Mouse (Mus musculus) right cerebral cortex, adult 18-20 months (tissue): ENCODE data around the gene Gstcd.
A peak's percentile ranks its signal among the peaks of the same experiment; 100 is the strongest.

ENCODE experiments used
- DNase-seq: peaks from one replicate; pipeline ENCODE4 v3.0.0; 2022; ENCODE audit warnings: mixed read lengths

Gstcd gene

DNA sequence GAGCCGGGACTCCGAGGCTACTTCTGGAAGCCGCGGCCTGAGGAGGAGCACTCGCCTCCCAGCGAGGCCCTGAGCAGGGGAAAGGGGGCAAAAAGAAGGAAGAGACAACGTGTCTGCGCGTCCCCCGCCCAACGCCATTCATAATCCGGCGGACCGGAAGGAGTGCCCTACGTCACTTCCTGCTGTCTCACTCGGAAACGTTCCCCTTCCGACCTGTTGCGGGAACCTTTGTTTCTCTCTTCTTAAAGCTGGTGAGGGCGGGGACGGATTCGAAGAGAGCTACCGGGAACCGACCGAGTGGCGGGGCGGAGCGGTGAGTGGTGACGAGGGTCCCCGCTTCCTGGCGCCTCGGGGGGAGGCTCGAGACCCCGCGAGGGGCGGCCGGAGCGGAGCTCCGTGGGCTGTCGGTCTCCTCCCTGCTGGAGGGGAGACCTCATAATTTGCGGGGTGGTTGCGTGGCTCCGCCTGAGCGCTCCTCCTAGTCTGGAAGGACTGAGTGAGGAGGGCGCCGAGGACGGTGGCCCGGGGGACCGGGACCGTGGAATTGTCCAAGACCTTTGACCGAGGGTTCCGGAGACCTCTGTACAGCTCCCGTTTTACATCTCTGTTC lies at the start of gene Gstcd, which contains the start of gene Ints12:
TSS of gene Gstcd (minus strand) at position 370 of the 610 bp plus-strand sequence.
TSS of gene Ints12 (plus strand) at position 177 of the 610 bp plus-strand sequence.
- peak; percentile 94 for DNase-seq

DNA sequence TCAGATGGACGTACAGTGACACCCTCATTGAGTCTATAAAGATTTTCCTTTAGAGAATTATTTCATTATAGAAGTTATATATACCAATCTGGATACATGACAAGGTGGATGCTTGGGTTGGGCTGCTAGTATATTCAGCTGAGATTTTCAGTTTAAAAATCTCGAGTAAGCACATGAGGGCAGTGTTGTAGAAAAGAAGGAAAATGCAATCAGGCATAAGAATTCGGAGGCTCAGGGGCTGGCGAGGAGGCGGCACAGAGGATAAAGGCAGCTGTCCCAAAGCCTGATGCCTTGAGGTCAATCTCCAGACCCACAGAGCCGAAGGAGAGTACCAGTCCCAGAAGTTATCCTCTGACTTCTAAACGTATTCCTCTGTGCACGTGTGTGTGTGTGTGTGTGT lies 40.8 kb upstream of the Gstcd start:
- DNase-seq, result no peak

DNA sequence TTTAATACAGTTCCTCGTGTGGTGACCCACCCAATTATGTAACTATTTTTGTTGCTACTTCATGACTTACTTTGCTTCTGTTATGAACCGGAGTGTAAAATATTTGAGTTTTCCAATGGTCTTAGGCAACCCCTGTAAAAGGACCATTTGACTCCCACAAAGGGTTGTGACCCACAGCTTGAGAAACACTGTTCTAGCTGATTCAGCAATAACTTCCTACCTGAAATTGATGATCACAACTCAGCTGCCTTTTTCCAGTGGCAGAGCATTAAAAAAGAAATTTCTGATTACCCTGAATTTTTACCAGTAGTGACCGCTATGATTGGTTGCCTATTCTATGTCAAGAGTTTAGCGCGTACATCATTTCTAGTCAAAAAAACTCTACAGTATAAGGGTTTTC lies 39.5 kb upstream of the Gstcd start:
- no peak for DNase-seq

DNA sequence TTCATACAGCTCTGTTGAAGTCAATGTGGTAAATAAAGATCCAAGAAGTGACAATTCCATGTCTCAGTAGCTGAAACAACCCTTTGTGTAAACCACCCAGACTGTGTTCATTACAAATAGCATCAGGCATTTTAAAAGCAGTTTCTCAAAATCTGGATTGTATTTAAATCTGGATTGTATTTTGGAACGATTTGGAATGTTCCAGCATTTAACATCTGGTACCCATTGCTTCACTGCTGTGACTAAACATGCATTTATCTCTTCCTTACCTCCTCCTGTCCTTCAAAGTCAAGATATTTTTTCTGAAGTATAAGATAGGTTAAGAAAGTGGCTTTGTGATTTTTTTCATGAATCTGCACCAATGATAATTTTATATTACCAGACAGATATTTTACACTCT lies 21.4 kb upstream of the Gstcd start:
- no peak for DNase-seq

DNA sequence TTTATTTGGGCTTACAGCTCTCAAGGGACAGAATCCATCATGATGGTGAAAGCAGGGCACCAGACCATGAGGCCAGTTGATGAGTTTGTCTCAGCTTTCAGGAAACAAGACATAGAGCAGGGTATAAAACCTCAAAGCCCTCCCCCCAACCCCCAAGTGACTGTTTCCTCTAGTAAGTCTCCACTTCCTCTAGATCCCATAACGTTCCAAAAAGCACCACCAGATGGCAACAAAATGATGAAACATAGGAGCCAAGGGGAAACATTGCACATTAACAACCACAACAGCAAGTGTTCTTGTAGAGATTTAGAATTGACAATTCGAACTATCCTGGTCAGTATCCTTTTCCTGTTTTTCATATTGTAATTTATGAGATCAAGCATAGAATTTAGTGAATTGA lies 19.9 kb upstream of the Gstcd start:
- DNase-seq, result peak; percentile 23

DNA sequence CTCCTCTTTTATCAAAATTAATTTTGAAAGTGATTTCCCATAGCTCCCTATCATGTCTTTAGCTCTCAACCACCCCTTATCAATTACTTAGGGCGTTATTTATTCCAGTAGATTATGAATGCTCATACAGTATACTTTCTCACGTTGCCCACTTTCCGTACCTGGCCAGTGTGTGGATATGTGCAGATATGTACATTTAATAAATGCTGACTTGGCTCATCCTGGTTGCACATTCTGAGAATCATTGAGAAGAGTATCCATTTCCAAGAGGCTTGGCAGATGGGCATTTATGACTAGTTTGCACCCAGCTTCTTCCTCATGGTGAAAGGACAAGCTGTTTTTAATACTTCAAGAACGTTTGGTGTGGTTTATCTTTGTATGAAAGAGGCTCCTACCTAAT lies 18.0 kb upstream of the Gstcd start:
- DNase-seq, result no peak

DNA sequence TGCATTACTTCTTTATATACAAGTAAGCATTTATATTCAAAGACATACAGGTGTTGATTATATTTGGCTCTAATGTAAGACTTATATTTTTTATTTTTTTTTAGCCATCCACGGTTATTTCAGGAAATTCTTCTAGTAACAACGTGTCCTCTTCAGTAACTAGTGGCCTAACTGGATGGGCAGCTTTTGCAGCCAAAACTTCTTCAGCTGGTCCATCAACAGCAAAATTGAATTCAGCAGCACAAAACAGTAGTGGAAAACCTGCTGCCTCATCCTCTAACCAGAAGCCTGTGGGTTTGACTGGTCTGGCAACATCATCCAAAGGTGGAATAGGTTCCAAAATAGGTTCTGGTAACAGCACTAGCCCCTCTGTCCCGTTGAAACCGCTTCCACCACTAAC lies 16.9 kb upstream of the Gstcd start:
- DNase-seq, result no peak

DNA sequence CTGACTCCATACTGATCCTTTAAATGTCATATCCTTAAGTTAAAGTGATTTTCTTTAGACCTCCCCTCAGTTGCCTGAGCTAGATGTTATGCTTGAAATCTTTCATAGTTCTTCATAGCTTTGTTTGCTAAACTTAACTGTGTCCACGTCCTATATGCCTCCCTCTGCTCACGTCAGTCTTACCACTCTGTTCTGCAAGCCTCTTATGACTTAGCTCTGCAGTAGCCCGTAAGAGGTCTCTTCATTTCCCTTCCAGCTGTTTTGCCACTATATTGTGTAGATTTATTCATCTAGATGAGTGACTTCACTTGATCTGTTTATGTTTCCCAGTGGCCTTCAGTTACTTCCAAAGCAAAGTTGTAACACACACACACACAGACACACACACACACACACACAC lies 12.6 kb upstream of the Gstcd start:
- DNase-seq, result no peak

DNA sequence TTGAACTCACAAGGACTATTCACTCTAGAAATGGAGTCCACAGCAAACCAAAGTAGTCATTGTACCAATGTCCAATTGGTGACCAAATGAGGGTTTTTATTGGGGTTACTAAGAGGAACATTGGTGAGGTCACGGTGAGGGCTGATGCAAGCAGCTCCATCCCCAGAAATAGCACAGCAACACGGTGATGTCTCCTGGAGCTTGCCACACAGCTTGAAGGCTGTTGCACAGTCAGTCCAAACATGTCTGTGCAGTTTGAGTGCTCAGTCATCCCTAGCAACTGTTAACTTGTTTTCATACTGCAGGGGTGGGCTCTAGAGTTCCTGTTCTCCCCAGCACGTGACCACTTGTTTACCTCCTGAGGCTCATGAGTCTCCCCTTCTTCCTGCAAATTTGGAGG lies 11.9 kb upstream of the Gstcd start:
- DNase-seq, result no peak

DNA sequence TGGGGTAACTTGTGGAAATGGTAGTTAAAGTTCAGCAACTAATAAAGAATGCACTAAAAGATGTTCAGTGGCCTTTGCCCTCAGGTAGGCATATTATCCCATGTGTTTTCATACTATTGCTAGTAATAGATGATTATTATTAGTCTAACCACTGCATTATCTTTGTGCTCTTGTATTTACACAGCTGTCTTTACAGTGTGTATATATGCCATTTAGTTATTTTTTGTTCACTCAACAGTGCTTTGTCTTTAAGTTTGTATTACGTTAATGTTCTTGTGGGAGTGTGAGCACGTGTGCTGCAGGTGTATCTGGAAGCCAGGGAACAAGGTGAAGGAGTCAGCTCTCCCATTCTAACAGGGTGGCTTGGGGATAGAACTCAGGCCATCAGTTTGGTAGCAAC lies 7.1 kb upstream of the Gstcd start:
- DNase-seq, result no peak

DNA sequence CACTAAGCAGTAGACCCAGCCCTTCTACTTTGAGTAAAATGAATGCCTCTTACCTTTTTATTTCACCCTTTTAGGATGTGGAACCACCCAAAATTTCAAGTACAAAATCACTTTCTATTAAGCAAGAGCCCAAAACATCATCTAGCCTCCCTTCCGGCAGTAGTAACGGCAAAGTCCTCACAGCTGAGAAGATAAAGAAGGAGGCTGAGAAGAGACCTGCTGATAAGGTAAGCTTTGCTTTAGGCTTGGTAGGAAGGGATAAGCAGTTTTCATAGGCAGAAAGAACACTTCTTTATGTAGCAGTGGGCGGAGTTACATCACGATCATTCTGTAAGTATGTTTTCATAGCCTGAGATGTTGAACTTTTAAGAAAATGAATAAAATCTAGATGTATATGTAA lies 6.5 kb upstream of the Gstcd start:
- DNase-seq, result no peak

DNA sequence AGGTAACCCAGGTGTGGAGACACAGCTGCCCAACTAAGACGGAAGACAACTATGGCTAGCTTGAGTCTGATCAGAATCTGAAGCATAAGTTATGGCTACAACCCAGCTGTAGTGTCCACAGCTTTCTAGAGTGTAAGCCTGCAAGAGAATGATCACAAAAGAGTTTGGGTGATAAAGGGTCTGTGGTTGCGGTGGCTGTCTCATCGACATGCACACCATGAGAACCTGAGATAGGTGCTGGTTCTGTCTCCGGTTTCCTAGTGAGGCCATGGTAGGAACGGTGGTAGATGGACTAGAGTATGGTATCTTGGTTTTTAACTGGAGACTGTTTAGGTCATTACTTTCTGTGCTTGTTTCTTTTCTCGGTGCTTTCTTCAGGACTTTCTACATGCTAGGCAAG lies 6.1 kb upstream of the Gstcd start:
- DNase-seq, result no peak

DNA sequence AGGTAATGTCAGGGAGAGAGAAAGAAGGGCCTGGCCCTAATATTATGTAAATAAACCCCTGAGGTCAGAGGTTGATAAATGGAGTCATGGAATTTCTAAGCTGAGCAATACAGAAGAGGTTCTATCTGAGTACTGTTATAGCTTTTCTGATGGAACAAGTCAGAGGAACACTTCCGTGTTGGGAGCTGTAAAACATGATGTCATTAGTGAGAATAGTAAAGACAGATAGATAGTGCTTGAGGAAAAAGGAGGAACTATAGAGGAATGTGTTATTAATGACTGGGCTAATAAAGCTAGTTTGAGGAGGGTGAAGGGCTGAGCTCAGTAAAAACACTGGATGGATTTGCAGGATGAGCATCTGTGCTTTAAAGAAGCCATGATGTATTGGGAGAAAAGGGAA lies 2.5 kb upstream of the Gstcd start:
- DNase-seq, result no peak

DNA sequence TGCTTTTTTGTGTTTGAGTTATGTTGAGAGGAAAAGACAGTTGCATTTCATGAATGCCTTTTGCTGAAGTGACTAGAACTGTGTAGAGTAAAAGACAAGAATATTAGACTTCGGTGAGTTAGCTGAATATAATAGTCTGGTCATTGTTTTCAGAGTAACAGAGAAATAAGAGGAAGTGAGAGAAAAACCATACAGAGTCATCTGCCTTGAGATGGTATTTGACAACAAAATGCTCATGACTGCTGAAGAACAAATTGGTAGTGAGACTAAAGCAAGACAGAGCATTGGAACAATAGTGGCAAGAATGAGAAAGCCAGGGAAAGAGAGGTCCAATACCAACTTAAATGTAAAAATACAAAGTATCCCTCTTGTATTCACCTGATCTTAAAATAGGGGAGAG lies 1.1 kb upstream of the Gstcd start:
- DNase-seq, result no peak

DNA sequence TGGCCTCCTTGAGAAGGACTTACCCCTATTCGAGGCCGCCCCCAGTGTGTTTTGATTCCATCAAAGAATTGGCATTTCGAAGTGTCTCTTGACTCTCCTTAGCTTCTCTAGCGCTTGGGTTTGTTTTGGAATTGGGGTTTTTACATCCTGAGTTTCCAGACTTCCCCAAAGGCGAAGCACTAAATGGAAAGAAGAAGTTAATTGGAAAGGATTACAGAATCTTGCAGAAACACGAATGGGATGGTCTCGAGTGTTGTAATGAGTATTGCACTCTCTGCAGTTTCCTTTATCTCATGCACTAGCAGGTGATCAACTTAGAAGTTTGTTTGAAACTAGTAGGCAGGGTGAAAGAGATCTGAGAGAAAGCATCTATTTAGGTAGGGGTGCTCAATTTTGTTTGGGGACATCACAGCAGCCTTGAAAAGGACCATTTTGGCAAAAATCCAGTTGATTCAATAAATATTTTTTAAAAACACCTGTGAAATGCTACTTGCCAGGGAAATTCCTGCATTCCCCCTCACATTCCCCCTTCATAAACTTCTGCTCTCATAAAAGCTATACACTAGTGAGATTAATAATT lies 531 bp upstream of the Gstcd start:
- no peak for DNase-seq

DNA sequence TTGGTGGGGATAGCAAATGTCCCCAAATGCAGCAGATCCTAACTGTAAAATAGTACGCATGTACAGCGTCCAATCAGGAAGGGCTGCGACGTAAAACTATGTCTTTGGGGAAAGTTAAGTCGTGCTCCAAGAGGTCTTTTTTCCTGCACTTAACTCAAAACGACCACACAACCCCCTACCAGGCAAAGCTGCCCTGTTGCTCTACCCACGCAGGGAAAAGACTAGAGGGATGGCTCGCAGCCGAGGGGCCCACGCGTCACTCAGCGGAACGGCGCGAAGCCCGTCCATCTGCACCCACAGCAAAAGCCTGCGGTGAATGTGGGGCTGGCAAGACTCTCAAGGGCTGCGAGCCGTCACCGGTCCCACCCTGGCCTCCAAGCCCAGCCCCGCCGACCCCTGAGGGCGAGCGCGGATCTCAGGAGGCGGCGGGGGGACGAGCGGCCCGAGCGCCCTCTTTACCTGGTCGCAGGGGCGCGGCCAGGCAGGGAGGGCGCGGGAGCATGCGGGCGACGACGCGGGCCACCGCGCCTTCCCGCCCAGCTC lies 641 bp downstream of the Gstcd start:
- DNase-seq, result peak; percentile 78

DNA sequence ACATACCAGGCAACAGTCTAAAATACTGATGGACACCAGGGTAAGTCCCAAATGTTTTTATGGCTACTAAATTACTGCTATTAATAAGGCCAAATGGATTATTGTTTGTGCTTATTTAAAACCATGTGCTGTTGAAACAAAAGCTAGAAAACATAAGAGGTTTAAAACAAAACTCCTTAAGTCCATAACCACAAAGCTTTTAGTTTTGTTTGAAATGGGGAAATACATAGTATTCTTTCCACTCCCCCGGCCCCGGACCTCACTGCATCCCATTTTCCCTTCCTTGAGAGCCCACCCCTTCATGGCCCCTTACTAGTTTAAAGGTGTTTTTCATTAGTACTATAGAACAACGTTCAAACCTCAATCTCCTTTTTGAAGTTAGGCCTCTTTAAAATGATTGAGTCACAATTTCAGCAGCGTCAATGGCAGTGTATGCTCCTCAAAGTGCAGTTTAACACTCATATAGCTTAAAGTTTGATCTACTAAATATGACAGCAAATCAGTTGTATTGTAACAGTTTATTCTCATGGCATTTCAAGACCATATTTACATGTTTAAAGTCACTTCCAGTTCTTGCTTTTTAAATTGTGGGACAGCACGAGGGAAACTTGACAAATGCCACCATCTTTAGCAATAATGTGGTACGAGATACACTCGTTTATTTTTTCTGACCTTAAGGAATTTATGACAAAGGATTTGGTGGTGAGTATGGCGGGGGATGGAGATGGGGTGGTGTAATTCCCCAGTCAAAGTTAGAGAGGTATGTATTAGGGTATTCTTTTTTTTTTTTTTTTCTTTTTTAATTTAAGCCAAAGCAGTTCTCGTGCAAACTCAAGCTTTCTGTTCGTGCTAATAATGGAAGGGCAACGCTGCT lies 1.3 kb downstream of the Gstcd start:
- no peak for DNase-seq

DNA sequence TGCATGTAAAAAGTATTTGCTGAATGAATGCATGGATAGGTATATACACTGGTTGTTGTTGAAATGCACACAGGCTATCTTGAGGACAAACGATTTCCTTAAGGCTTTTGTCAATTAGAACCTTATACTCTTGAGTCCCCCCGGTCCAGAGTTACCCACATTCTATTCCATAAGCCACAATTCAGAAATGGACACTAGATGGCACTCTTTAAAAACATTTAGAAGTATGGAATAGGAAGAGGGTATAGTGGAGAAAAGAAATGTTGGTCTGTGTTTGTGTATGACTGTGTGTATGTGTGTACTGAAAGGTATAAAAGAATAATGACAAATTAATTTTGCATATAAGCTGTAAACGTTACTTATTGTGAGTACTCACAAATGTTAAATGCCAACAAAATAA lies 6.0 kb downstream of the Gstcd start:
- no peak for DNase-seq

DNA sequence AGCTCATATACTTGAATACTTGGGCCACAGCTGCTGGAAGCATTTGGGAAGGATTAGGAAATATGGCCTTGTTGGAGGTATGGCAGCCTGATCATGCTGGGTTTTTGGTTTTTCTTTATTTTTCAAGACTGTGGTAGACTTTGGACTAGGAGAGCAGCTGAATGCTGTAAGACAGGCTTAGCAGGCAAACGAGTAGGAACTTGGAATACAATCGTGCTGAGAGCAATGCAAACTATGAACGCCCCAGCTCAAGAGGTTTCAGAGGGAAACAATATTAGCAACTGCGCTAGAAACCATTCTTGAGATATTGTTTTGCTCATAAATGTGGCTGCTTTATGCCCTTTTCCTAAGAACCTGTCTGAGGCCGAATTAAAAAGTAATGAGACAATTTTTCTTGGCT lies 9.1 kb downstream of the Gstcd start:
- no peak for DNase-seq

DNA sequence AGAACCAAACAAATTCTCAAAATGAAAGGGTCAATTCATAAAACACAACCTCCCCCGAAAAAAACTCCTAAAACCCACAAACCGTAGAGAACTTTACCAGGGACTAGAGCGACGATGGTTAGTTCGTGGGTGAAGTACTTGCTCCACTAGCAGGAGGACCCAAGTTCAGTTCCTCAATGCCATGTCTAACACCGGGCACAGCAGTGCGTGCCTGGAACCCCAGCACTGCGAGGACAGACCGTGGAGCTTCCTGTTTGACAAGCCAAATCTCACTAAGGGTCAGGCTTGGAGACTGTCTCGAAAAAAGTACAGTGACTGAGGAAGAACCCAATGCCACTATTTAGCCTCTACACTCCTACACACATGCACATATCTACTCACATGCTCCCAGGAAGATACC lies 16.3 kb downstream of the Gstcd start:
- DNase-seq, result no peak

DNA sequence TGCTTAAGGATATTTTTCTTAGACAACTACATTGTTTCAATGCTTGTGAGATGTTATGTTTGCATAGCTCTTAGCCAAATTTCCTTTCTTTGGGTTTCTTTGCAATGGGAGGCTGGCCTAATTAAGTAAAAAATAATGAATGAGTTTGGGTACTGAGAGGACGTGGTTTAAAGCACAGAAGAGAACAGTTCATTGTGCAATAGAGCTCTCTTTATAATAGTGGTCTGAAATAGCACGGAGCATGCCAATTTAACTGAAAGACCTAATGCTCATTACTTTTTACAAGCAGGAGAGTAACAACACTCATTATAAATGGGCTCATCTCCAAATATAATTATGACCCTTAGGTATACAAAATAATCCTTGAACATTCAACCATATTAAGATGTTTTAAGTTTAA lies 39.8 kb downstream of the Gstcd start:
- DNase-seq, result no peak

DNA sequence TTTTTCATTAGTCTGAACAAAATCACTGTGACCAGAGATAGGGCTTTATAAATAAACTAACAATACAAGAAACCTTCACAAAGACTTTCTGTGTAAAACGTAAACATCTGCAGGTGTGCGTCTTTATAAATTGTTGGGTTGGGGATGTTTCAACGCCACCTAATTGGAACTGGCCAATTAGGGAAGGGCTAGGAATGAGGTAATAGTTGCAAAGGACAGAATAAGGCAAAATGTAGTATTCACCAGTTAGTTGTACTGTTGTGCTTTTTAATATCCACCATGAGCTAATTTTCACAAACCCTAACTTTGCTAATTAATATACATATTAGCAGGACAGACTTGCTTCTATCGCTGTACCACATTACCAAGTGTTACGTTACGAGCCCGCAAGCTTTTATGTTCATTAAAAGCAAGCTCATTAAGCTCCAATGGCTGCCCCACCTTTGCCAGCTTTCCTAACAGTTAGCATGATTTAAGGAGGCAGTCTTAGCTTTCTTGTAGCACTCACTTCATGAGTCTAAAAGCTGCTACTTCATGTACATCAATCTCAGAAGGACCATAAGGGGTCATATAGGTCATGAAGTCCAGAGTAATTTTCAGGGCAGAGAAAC lies 58.6 kb downstream of the Gstcd start:
- no peak for DNase-seq

DNA sequence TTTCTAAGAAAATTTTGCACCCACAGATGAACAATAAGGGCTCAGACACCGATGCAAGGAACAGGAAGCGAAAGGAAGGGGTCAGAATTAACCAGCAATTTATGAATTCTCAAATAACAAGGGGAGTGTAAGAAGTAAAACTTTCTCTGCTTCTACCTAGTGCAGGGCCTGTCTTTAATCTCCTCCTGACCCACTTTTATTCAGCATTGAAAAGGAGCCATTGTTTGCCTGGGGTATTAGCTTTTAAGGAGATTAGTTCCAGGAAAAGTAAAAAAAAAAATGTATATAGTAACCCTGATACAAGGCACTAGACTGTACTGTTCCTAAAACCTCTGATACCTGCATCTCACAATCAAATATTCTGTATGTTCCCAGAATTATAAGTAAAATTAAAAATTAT lies 64.9 kb downstream of the Gstcd start:
- DNase-seq, result no peak

DNA sequence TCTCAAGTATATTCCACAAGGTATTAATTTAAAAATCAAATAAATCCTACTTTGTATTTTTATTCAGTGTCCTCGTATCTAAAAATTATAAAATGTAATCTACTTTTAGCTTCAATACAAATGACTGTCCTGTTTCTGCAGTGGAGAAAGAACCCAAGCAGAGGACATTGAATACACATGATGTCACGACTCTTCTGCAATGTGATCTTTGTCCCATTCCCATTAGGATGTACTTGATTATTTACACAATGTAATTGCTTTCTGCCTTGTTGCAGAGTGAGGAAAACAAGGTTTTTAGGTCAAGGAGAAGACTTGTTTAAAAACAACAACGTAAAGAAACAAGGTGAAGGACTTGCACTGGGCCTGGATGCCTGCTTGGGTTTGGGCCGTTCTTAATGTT lies 84.6 kb downstream of the Gstcd start:
- DNase-seq, result no peak
